Mouse (Mus musculus): ENCODE data around the gene Tarm1. TPM values are rescaled to one million over a fixed set of nuclear protein-coding genes. Genes with fewer than 3 reads are reported as not detected.

Tarm1 gene
- polyA plus RNA-seq, 1 experiment from 2014 or later = not detected

- Histone ChIP-seq H3K27ac (ENCODE audit: low read depth, low read length) (no peak overlapping the region), H3K4me3 (ENCODE audit: low read depth, low read length) (no peak overlapping the region), H3K27me3 (ENCODE audit: control insufficient read depth, insufficient read depth, low read length) (no peaks in the 10 kb centered on the region), H3K9me3 (ENCODE audit: control insufficient read depth, low read length) (no peaks in the 10 kb centered on the region), H3K4me1 (ENCODE audit: control insufficient read depth, insufficient read depth, low read length) (no peaks in the 10 kb centered on the region), H3K4me2 (ENCODE audit: low read depth, low read length) (no peak overlapping the region), H3K36me3 (ENCODE audit: control insufficient read depth, insufficient read depth, low read length) (no peaks in the 10 kb centered on the region), H3K9ac (replicated peaks; ENCODE audit: low read depth, low read length) (no peak overlapping the region)
- ATAC-seq (ENCODE audit: low read depth) = no peak
- WGBS = 91% methylated on average over 8 of the region's 8 CpGs
Observed at GRCm38 (mm10) chr7:3460261-3460660, 42.2 kb downstream of the Tarm1 start.

GRCm38 (mm10) chr7:3457841-3458217, 44.6 kb downstream of the Tarm1 start:
- no peak for ATAC-seq (ENCODE audit: low read depth)
- no peak overlapping the region for H3K9ac ChIP-seq (replicated peaks; ENCODE audit: low read depth, low read length)
- H3K4me1 ChIP-seq (ENCODE audit: control insufficient read depth, insufficient read depth, low read length) = no peaks in the 10 kb centered on the region
- H3K27me3 ChIP-seq (ENCODE audit: control insufficient read depth, insufficient read depth, low read length) = no peaks in the 10 kb centered on the region
- H3K36me3 ChIP-seq (ENCODE audit: control insufficient read depth, insufficient read depth, low read length) = no peaks in the 10 kb centered on the region
- H3K4me3 ChIP-seq (ENCODE audit: low read depth, low read length) = no peak overlapping the region
- H3K4me2 ChIP-seq (ENCODE audit: low read depth, low read length) = no peak overlapping the region
- 80% methylated on average over 9 of the region's 9 CpGs for WGBS
- no peaks in the 10 kb centered on the region for H3K9me3 ChIP-seq (ENCODE audit: control insufficient read depth, low read length)
- H3K27ac ChIP-seq (ENCODE audit: low read depth, low read length) = no peak overlapping the region

GRCm38 (mm10) chr7:3457111-3457840, 45.1 kb downstream of the Tarm1 start:
- WGBS = 95% methylated on average over 10 of the region's 10 CpGs
- H3K27me3 ChIP-seq (ENCODE audit: control insufficient read depth, insufficient read depth, low read length) = no peaks in the 10 kb centered on the region
- H3K9me3 ChIP-seq (ENCODE audit: control insufficient read depth, low read length) = no peaks in the 10 kb centered on the region
- H3K36me3 ChIP-seq (ENCODE audit: control insufficient read depth, insufficient read depth, low read length) = no peaks in the 10 kb centered on the region
- H3K4me2 ChIP-seq (ENCODE audit: low read depth, low read length) = no peak overlapping the region
- no peaks in the 10 kb centered on the region for H3K4me1 ChIP-seq (ENCODE audit: control insufficient read depth, insufficient read depth, low read length)
- H3K4me3 ChIP-seq (ENCODE audit: low read depth, low read length) = no peak overlapping the region
- no peak for ATAC-seq (ENCODE audit: low read depth)
- H3K27ac ChIP-seq (ENCODE audit: low read depth, low read length) = no peak overlapping the region
- no peak overlapping the region for H3K9ac ChIP-seq (replicated peaks; ENCODE audit: low read depth, low read length)

- no peaks in the 10 kb centered on the region for H3K9me3 ChIP-seq (ENCODE audit: control insufficient read depth, low read length)
- WGBS = 64% methylated on average over 10 of the region's 11 CpGs
- H3K27me3 ChIP-seq (ENCODE audit: control insufficient read depth, insufficient read depth, low read length) = no peaks in the 10 kb centered on the region
- no peaks in the 10 kb centered on the region for H3K36me3 ChIP-seq (ENCODE audit: control insufficient read depth, insufficient read depth, low read length)
- H3K9ac ChIP-seq (replicated peaks; ENCODE audit: low read depth, low read length) = no peak overlapping the region
- no peak overlapping the region for H3K4me2 ChIP-seq (ENCODE audit: low read depth, low read length)
- H3K4me1 ChIP-seq (ENCODE audit: control insufficient read depth, insufficient read depth, low read length) = no peaks in the 10 kb centered on the region
- no peak overlapping the region for H3K27ac ChIP-seq (ENCODE audit: low read depth, low read length)
- H3K4me3 ChIP-seq (ENCODE audit: low read depth, low read length) = no peak overlapping the region
- no peak for ATAC-seq (ENCODE audit: low read depth)
Observed at GRCm38 (mm10) chr7:3453486-3454183, 48.8 kb downstream of the Tarm1 start.

GRCm38 (mm10) chr7:3452821-3453485, 49.5 kb downstream of the Tarm1 start:
- Histone ChIP-seq H3K4me2 (ENCODE audit: low read depth, low read length) (no peak overlapping the region), H3K27me3 (ENCODE audit: control insufficient read depth, insufficient read depth, low read length) (no peaks in the 10 kb centered on the region), H3K9me3 (ENCODE audit: control insufficient read depth, low read length) (no peaks in the 10 kb centered on the region), H3K9ac (replicated peaks; ENCODE audit: low read depth, low read length) (no peak overlapping the region), H3K4me1 (ENCODE audit: control insufficient read depth, insufficient read depth, low read length) (no peaks in the 10 kb centered on the region), H3K27ac (ENCODE audit: low read depth, low read length) (no peak overlapping the region), H3K4me3 (ENCODE audit: low read depth, low read length) (no peak overlapping the region), H3K36me3 (ENCODE audit: control insufficient read depth, insufficient read depth, low read length) (no peaks in the 10 kb centered on the region)
- WGBS = 59% methylated on average over 12 of the region's 12 CpGs
- ATAC-seq (ENCODE audit: low read depth) = no peak

GRCm38 (mm10) chr7:3451161-3451560, 51.3 kb downstream of the Tarm1 start:
- H3K4me2 ChIP-seq (ENCODE audit: low read depth, low read length) = no peak overlapping the region
- H3K27ac ChIP-seq (ENCODE audit: low read depth, low read length) = no peak overlapping the region
- no peaks in the 10 kb centered on the region for H3K27me3 ChIP-seq (ENCODE audit: control insufficient read depth, insufficient read depth, low read length)
- no peaks in the 10 kb centered on the region for H3K9me3 ChIP-seq (ENCODE audit: control insufficient read depth, low read length)
- H3K9ac ChIP-seq (replicated peaks; ENCODE audit: low read depth, low read length) = no peak overlapping the region
- WGBS = 50% methylated on average over 6 of the region's 6 CpGs
- no peaks in the 10 kb centered on the region for H3K36me3 ChIP-seq (ENCODE audit: control insufficient read depth, insufficient read depth, low read length)
- H3K4me3 ChIP-seq (ENCODE audit: low read depth, low read length) = no peak overlapping the region
- H3K4me1 ChIP-seq (ENCODE audit: control insufficient read depth, insufficient read depth, low read length) = no peaks in the 10 kb centered on the region
- ATAC-seq (ENCODE audit: low read depth) = no peak

GRCm38 (mm10) chr7:3450671-3451070, 51.8 kb downstream of the Tarm1 start:
- no peak overlapping the region for H3K27ac ChIP-seq (ENCODE audit: low read depth, low read length)
- H3K9ac ChIP-seq (replicated peaks; ENCODE audit: low read depth, low read length) = no peak overlapping the region
- no peaks in the 10 kb centered on the region for H3K27me3 ChIP-seq (ENCODE audit: control insufficient read depth, insufficient read depth, low read length)
- no peaks in the 10 kb centered on the region for H3K9me3 ChIP-seq (ENCODE audit: control insufficient read depth, low read length)
- no peaks in the 10 kb centered on the region for H3K4me1 ChIP-seq (ENCODE audit: control insufficient read depth, insufficient read depth, low read length)
- no peak overlapping the region for H3K4me3 ChIP-seq (ENCODE audit: low read depth, low read length)
- 65% methylated on average over 5 of the region's 5 CpGs for WGBS
- no peak for ATAC-seq (ENCODE audit: low read depth)
- no peak overlapping the region for H3K4me2 ChIP-seq (ENCODE audit: low read depth, low read length)
- H3K36me3 ChIP-seq (ENCODE audit: control insufficient read depth, insufficient read depth, low read length) = no peaks in the 10 kb centered on the region

- H3K4me1 ChIP-seq (ENCODE audit: control insufficient read depth, insufficient read depth, low read length) = no peaks in the 10 kb centered on the region
- H3K4me2 ChIP-seq (ENCODE audit: low read depth, low read length) = no peak overlapping the region; the same call in 1 of the 2 replicates
- H3K9ac ChIP-seq (replicated peaks; ENCODE audit: low read depth, low read length) = no peak overlapping the region
- H3K9me3 ChIP-seq (ENCODE audit: control insufficient read depth, low read length) = no peaks in the 10 kb centered on the region
- ATAC-seq (ENCODE audit: low read depth) = peak; percentile 78
- no peaks in the 10 kb centered on the region for H3K27me3 ChIP-seq (ENCODE audit: control insufficient read depth, insufficient read depth, low read length)
- no peak overlapping the region for H3K4me3 ChIP-seq (ENCODE audit: low read depth, low read length)
- H3K27ac ChIP-seq (ENCODE audit: low read depth, low read length) = no peak overlapping the region
- no peaks in the 10 kb centered on the region for H3K36me3 ChIP-seq (ENCODE audit: control insufficient read depth, insufficient read depth, low read length)
- WGBS = 18% methylated on average over 15 of the region's 15 CpGs
Observed at GRCm38 (mm10) chr7:3448737-3449454, 53.5 kb downstream of the Tarm1 start.
